Mouse (Mus musculus): ENCODE results near the gene Gm10770. TPM values are rescaled to one million over a fixed set of nuclear protein-coding genes. Genes with fewer than 3 reads are reported as not detected.

The Gm10770 gene
- not detected for total RNA-seq (2023)

DNA sequence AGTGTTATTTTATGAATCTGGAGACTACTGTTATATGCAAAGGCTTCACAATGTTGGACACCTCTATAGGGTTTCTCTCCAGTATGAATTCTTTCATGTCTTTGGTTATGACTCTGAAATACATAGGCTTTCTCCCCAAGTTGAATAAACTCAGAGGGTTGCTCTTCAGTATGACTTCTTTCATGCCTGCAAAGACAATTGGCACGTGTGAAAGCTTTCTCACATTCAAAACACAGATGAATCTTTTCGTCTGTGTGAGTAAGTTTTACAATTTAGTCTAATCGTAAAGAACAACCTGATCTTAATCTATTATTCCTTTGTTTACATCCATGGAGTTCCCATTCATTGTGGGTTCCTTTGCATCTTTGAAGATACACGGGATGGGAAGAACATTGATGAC, at the start of gene Gm10770:
TSS of gene Gm10770 (minus strand) at position 101 of the 400 bp plus-strand sequence.

DNA sequence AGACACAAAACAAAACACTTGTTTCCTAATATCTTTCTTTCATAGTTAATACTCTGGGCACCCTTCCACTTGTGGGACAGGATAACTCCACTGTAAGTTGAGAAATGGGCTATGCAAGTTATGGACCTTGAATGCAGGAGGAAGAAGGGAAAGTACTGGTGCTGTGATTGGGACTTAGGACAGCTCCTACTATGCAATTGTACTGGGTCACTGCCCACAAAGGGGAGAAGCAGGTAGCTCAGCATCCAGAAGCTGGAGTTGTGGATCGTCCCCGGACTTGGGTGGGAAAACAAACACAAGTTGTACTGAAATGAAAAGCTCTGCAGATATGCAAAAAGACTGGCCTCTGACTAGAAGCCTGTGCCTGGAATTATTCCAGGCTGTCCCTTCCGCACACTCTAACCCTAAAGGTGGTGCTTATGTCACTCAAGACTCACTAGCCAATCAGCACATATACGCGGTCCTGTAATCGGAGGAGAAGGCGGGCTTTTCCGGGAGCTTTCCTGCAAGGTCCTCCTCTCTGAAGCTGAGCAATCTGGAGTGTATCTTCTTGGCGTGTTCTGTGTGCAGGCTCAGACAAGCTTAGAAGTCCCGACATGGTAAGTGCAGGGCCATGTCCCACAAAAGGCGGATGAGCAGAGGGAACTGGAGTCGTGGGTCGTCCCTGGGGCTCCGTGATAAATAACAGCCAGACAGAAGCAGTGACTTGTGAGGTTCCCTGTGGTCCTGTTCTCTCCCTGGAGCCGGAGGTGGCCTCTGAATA, 38.3 kb upstream of the Gm10770 start, which contains the start of gene Zfp937:
TSS of gene Zfp937 (plus strand) at position 474 of the 763 bp plus-strand sequence.

DNA sequence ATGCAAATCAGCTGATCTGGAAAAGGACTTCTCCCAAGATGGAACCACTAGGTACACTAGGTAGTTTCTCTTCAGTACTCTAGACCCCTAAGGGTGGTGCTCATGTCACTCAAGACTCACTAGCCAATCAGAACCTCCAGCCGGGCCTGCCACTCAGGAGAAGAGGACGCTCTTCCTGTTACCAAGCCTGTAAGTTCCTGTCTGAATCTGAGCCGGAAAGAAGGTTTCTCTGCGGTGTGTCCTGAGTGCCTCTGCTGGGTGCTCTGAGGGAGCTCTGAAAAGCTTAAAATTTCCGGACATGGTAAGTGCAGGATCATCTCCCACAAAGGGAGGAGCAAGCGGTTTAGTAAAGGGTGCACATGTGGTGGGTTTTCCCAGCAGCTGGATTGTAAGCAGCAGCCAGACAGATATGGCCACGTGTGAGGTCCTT, 2.1 kb upstream of the Gm10770 start, which contains the start of gene Gm14139:
TSS of gene Gm14139 (plus strand) at position 186 of the 430 bp plus-strand sequence.

DNA sequence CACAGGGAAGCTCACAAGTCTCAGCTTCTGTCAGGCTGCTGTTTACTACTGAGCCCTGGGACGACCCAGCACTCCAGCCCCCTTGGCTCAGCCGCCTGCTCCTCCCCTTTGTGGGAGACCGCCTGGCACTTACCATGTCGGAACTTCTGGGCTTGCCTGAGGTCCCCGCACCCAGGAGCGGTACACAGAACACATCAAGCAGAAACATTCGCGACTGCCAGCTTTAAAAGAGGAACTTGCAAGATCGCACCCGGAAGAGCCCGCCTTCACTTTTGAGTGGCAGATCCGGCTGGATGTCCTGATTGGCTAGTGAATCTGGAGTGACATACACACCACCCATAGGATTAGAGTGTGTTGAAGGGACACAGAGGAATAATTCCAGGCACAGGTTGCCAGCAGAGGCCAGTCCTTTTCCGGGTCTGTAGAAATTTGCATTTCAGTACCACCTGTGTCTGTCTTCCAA, 43.0 kb downstream of the Gm10770 start, which contains the start of gene Zfp120:
TSS of gene Zfp120 (minus strand) at position 274 of the 463 bp plus-strand sequence.

Other genes with a start within 250 kb of the Gm10770 start
- 10 to 100 TPM; 15.8 to 25.6 TPM for gene Zfp120, start 43.0 kb downstream of the Gm10770 start, total RNA-seq (2023)
- gene Gm14139, start 2.1 kb upstream of the Gm10770 start, total RNA-seq (2023) = under 1 TPM; 0.59 to 0.73 TPM
- gene Zfp937, start 38.4 kb upstream of the Gm10770 start, total RNA-seq (2023) = 1 to 10 TPM; 5.9 to 6.7 TPM
- 10 to 100 TPM; 11.3 to 15.5 TPM for gene Gm21994, start 75.9 kb upstream of the Gm10770 start, total RNA-seq (2023)
- gene Gm14124, start 77.8 kb upstream of the Gm10770 start, total RNA-seq (2023) = under 1 TPM in 1 of 2 experiments, not detected in 1; 0.92 TPM
- gene Gm10130, start 144.0 kb upstream of the Gm10770 start, total RNA-seq (2023) = 1 to 10 TPM; 6.0 to 6.6 TPM
- gene 3300002I08Rik, start 183.1 kb upstream of the Gm10770 start, total RNA-seq (2023) = 1 to 10 TPM; 4.8 to 8.4 TPM